Mouse (Mus musculus) kidney, postnatal 36 days (tissue): ENCODE measurements around the gene Tut1.

Source experiments
- DNase-seq, 2 experiments: peaks; one replicate each; pipeline ENCODE4 v3.0.0; 2021 to 2022; ENCODE audit warnings: mixed read lengths in 2 of 2

Tut1 gene

GRCm38 (mm10) chr19:8943047-8943446, 10.6 kb upstream of the Tut1 start:
- no peak for DNase-seq

DNA sequence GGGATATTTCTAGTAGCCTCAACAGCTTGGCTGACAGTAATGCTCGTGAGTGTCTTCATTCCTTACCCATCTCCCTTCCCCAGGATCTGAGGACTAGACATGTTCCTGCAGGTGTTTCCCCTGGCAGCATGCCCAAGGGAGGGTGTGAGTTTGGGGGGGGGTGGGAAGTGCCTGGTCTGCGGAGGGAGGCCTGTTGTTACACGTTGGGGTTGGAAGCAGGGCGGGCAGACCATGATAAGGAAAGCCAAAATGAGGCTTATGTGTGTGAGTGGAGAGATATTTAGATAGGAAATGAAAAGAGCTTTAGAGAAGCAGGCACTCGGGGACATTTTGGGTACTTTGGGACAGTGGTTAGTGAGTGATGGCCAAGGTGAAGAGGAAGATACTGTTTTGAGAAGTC, 9.6 kb upstream of the Tut1 start:
- DNase-seq: peak; percentile 31 to 49

GRCm38 (mm10) chr19:8944750-8945149, 8.9 kb upstream of the Tut1 start:
- peak; percentile 77 to 89 for DNase-seq

DNA sequence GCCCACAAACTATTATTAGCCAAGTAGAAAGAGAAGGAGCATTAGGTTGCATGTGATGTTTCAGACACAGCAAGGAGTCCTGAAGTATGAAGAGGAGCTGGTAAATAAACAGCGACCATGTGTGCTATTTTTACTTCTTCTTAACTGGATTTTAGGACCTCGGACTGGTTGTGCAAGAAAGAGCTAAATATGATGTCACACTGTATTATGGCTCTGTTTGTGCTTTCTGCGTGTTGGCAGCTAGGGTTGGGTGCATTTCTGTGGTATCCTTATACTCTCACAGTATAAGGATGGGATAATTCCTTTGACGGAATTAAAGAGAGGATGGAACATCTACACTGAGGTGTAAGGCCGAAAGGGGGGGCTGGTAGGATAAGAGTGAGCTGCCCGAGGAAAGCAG, 8.4 kb upstream of the Tut1 start:
- DNase-seq: no peak

GRCm38 (mm10) chr19:8946929-8947328, 6.7 kb upstream of the Tut1 start:
- no peak for DNase-seq

- DNase-seq: no peak
Measured at GRCm38 (mm10) chr19:8950190-8950589, 3.5 kb upstream of the Tut1 start.

- no peak for DNase-seq
Measured at GRCm38 (mm10) chr19:8952241-8952640, 1.4 kb upstream of the Tut1 start.

DNA sequence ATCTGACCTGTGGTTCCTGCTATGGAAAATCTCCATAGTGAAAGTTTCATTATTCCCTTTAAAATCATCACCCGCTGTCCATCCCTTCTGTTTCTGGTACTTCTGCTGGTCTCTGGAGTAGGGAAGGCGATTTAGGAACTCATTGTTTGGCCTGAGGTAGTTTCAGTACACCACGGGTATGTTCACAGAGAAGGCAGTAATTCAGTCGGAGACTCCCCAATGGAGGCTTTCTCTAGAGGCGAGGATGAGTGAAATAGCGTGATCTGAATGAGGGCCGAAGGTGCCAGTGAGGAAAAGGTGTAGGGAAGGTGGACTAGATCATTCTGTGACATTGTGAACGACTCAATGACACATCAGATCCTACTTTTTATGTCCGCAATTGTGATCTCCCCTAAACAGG, 524 bp downstream of the Tut1 start:
- no peak for DNase-seq

GRCm38 (mm10) chr19:8962256-8962655, 8.6 kb downstream of the Tut1 start:
- peak in 1 of 2 experiments; percentile 43 for DNase-seq

- DNase-seq: no peak
Measured at GRCm38 (mm10) chr19:8965075-8965474, 11.4 kb downstream of the Tut1 start.

GRCm38 (mm10) chr19:8965771-8966170, 12.1 kb downstream of the Tut1 start:
- DNase-seq: no peak

DNA sequence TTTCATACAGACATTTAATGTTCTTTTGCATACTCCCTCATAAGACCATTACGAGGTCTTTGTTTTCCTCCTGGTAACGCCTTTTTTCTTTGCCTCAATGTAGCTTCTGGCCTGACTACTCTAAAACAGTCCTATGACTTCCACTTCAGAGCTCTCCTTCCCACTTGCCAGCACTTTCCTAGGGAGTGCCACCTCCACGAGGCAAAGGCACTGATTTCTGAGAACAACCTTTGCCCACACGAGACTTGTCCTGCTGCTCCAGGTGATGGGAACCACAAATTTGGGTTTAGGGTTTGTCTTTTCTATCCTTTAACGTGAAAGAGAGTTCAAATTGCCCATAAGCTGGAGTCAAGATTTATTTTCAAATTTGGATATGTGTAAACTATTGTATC, 12.5 kb downstream of the Tut1 start:
- peak in 1 of 2 experiments; percentile 37 for DNase-seq

DNA sequence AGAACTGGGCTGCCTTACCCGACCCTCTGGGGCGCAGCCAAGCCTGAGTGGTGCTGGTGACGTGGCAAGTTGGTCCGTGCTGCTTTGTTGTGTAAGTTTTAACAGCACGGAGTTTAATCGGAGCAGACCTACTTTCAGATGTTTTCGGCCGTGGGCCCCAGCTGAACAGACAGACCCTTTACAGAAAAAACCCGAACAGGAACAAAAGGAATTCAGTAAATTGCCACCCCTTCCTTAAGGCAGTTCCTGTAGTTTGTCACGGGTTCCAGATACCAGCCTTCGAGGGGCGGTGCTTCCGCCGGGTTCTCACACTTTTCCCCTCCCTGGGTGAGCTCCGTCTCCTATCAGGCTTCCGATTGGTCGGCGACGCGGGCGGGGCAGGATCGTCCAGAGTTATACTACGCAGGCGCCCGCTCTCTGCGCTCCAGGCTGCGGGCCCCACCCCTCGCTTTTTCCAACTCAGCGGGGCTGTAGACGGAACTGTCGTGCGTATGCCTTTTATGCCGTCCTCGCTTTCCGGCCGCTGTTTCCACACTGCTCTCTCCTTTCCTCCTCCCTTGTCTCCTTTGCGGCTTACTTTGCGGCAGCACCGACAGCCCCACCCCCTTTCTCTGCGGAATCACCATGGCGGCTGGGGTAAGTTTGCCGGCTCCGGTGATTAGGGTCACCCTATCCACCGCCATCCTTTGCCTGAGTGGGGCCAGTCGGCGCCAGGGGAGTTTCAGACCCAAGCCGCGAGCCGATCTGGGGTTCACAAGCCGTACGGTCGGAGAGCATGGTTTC, 13.1 kb downstream of the Tut1 start, which contains the start of gene Eef1g:
Eef1g (plus strand) TSS at position 452 of the 783 bp plus-strand sequence.
- DNase-seq: peak; percentile 99 to 100

- no peak for DNase-seq
Measured at GRCm38 (mm10) chr19:8967373-8967743, 13.7 kb downstream of the Tut1 start.

GRCm38 (mm10) chr19:8967893-8968292, 14.2 kb downstream of the Tut1 start:
- no peak for DNase-seq

- DNase-seq: peak; percentile 57 to 60
Measured at GRCm38 (mm10) chr19:8972491-8972890, 18.8 kb downstream of the Tut1 start.

DNA sequence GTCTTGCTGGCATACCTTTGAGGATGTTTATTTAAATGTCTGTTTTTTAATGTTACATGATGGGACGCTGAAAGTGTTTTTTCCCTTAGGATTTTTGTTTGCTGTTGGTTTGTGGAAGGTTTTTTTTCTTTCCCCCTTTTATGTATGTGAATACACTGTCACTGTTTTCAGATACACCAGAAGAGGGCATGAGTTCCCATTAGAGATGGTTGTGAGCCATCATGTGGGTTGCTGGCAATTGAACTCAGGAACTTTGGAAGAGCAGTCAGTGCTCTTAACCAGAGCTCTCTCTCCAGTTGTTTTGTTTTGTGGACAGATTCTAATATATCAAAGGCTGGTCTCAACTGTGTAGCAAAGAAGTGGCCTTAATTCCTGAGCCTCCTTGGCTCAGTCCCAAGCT, 21.0 kb downstream of the Tut1 start:
- no peak for DNase-seq

DNA sequence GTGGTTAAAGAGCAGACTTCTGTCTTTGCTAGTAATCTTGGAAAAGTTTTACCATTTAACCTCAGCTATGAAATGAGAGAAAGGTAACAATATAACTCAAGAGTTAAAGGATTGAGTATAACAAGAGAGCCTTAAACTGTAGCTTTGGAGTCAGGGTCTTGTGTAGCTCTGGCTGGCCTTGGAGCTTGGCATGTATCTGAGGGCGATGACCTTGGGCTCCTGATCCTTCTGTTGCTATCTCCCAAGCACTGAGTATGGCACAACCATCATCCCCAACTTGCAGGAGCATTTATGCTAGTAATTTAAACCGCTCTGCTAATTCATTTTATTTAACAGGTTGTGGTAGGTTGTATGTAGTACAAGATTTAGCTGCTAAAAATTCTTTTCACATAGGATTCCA, 21.8 kb downstream of the Tut1 start:
- no peak for DNase-seq

- DNase-seq: peak; percentile 62 to 77
Measured at GRCm38 (mm10) chr19:8976535-8976934, 22.9 kb downstream of the Tut1 start.

GRCm38 (mm10) chr19:8980771-8981170, 27.1 kb downstream of the Tut1 start:
- DNase-seq: no peak

DNA sequence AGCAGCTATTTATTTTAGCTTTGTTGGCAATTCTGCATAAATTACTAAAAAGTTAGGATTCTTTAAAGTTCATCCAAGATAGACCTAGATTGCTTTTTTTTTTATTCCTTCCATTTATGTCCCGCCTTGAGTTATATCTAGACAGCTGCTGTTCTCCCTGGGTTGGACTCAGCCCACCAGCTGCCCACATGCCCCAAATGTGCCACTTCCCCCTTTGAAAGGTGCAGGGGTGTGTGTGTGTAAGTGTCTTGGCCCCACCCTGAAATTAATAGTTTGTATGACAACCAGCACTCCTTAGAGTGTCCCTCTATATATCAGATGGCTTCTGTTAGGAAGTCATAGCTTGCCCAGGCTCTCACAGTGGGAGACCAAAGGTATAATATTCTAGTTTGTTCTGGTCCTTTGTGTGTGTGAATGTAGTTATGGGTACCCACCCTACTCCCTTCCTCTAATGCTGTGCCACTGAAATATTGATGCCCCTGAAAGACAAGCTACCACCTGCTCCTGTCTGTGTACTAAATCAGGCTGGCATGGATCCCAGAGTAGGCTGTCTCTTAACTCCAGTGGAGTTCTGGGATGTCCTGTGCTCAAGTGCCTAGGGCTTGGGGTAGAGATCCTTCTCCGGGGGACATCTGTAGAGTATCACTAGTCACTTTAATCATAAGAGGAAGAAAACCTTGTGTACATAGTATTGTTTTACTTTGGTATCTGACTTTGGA, 28.0 kb downstream of the Tut1 start:
- DNase-seq: no peak

DNA sequence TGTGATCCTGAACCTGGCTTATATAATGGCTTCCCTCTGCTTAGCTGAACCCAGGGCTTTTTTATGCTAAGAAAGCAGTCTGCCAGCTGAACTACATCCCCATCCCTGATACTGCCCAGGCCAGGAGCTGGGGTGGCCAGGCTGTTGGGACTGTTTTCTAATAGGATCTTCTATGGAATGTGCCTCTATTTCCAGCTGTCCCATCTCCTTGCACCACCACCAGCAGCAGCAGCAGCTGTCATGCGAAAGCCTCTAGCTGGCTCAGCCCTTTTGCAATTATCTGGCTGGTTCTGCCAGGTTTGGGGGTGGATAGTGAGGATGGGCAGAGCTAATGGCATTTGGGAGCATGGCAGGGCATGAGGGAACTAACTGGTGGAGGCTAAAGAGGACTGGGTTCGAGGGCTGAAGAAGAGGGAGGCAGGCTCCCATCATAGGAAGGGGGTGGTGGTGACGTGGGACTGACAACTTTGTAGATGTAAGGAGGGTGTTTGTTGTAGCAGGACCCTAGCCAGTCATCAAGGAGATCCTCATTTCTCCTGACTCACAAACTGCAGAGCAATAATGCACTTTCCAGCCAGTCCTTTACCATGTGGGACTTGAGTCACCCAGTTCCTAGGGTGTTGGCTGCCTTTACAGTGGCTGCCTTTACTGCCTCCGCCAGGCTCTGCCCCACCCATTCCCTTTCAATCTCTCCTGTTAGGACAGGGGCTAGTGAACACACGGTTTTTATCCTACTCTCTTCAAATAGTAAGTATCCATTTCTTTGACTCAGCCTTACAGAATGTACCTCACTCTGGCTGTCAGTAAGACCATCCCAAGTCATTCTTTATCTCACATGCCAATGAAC, 28.9 kb downstream of the Tut1 start:
- no peak for DNase-seq

DNA sequence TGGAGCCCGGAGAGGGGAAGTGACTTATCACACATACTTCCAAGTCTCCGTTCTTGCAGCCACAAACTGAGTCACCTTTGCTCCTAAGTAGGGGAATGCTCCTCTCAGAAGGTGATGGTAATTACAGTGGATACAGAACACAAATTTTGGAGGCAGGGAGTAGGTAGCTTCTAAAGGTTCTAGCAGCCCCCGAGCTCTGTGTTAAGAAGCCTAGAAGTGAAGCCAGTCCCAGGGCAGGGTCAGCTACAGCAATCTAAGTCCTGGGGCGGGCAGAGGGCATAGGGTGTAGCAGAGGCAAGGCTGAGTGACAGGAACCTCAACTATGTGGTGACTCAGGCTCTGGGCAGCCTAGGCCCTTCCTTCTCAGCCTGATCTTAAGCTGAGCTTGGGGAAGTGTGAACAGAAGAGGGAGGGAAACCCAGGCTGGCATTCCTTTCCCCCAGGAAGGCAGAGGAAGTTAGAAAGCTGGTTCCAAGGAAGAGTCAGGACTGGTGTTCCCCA, 29.6 kb downstream of the Tut1 start:
- no peak for DNase-seq
